Comparison of ENCODE assay signal across 9 mouse cellular contexts in the genomic region with DNA sequence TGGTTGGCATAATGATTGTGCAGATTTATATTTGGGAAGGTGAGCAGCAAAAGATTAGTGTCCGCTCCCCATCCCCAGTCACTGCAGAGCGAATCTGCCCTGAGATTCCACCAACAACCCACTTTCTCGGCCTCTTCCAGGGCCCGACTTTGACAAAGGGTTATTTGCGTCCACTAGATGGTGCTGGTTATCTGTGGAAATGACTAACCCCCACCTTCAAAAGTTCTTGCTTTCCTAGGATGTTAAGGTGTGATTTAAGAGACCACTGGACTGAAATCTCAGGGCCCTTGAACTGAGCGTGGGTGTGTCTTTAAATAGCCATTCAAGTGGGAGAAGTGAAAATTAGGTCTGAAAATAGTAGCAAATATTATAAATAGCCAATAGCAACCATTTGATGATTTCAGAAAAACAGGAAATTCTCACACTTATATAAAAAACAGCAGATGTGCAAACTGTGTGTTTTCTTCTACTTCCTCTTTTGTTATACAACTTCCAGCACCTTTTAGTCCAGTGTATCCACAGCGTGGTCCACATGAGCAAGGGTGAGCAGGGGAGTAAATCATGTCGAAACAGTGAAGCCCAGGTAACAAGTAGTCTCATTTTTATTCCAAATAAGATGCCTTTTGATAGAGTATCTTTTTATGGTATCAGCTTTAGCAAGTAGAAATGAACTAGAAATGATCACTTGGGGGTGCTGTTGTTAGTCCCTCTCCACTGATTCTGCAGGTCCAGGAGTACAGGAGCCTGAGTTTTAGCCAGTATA. TPM values are rescaled to one million over a fixed set of nuclear protein-coding genes. Genes with fewer than 3 reads are reported as not detected.
DNase-seq lines count a peak whose midpoint lies in the region.
"Had no signal": no experiment of that assay in that cellular context is flagged by ENCODE, and none has a peak within 500 bp of the region (broad histone marks: within the 10 kb centered on the region; RNA-seq: fewer than 3 reads in every experiment).

No protein-coding gene starts in this region.

- no peaks in the 10 kb centered on the region for H3K36me3 ChIP-seq in macrophage (ENCODE audit: inconsistent target)
- H3K36me3 ChIP-seq: liver, embryonic 15.5 days had no signal

- H3K79me2 ChIP-seq in macrophage (ENCODE audit: inconsistent target): no peaks in the 10 kb centered on the region

- WGBS in macrophage (ENCODE audit: missing documents): 4% methylated on average over 8 of the region's 8 CpGs

- H3K27ac ChIP-seq in macrophage: peak overlapping the region; percentile 75
- H3K27ac ChIP-seq: liver, embryonic 15.5 days had no signal

- no peak overlapping the region for H3K4me3 ChIP-seq in macrophage (ENCODE audit: inconsistent target)
- H3K4me3 ChIP-seq: liver, embryonic 15.5 days had no signal

- peak; percentile 45 to 85 for DNase-seq in adrenal gland, adult (ENCODE audit: inconsistent age in 2 of 2, low spot score in 1 of 2)
- no peak for DNase-seq in adrenal gland, adult 8-10 months
- DNase-seq in Muller cell, postnatal 12 days (ENCODE audit: inconsistent ontology term): peak; percentile 38
- DNase-seq in cerebellum, postnatal 14 days: peak; percentile 77 to 84
- DNase-seq in gastrocnemius, postnatal 10 days: peak; percentile 11
- peak; percentile 63 for DNase-seq in layer of hippocampus, adult 11-12 months (ENCODE audit: low spot score)
- DNase-seq in right cerebral cortex, postnatal 14 days: peak; percentile 31

RNA-seq across cellular contexts. Expression of a gene that starts 6.6 kb away (rescaled TPM):
- under 1 TPM; 0.26 to 0.77 (median 0.43) TPM for total RNA-seq in adrenal gland, adult 8-10 months (2022)
- total RNA-seq in gastrocnemius, postnatal 10 days (2021): not detected
- 1 to 10 TPM in 2 of 26 experiments, under 1 TPM in 4, not detected in 20; 0.21 to 1.2 (median 0.73) TPM for total RNA-seq in macrophage (2018; cell fraction: chromatin; rRNA removed)
- under 1 TPM in 20 of 26 experiments, not detected in 6; 0.07 to 0.68 (median 0.23) TPM for total RNA-seq in macrophage (2018; cell fraction: cytosol; rRNA removed)
- total RNA-seq in macrophage (2018; cell fraction: nucleus; rRNA removed): under 1 TPM in 5 of 26 experiments, not detected in 21; 0.28 to 0.92 (median 0.40) TPM
- polyA plus RNA-seq in macrophage (2018): 0.33 to 0.56 TPM in 2 of 3 replicates, not detected in the other
